Mouse (Mus musculus) spleen, adult 2 months (tissue): ENCODE data around the gene G6pdx.

Experiments used
- CTCF ChIP-seq: fragments of 200-500 bp; IDR thresholded peaks from 2 replicates; pipeline ENCODE4 v1.5.1; 2011; ENCODE audit warnings: mild to moderate bottlenecking, inconsistent platforms; ENCODE audit not compliant: insufficient read depth, insufficient read length, insufficient replicate concordance; ENCODE audit errors: extremely low read depth
- POLR2A ChIP-seq: fragments of 200-500 bp; IDR thresholded peaks from 2 replicates; pipeline ENCODE4 v1.6.1; 2011; ENCODE audit warnings: low read depth, low read length, inconsistent platforms

GRCm38 (mm10) chrX:74368209-74368909, 60.6 kb downstream of the G6pdx start:
- TF ChIP-seq POLR2A (no peak), CTCF (no peak)
